Mouse (Mus musculus) heart, embryonic 13.5 days (tissue): ENCODE measurements at regions not wholly inside any gene's neighbourhood (a gene's known extent, or its start where the extent isn't known, plus 50 kb on each side); places are given as distances from the start of the nearest gene placed in this dataset.

Source experiments
- ATAC-seq: fragments of 200-750 bp; cut with Nextera tagmentation; 2 replicates; pipeline ENCODE4 v1.8.0; 2017; ENCODE audit warnings: moderate TSS enrichment; ENCODE audit not compliant: insufficient number of reproducible peaks, low FRiP score, low TSS enrichment; ENCODE audit errors: extremely low read depth
- H3K27ac ChIP-seq: fragments of 300-500 bp; sonication (generic); replicated peaks from 2 replicates; pipeline ENCODE4 v1.5.1; 2015; ENCODE audit warnings: moderate library complexity, mild to moderate bottlenecking, inconsistent platforms
- H3K27me3 ChIP-seq: fragments of 300-500 bp; sonication (generic); replicated peaks from 2 replicates; pipeline ENCODE4 v1.6.1; 2015; ENCODE audit warnings: mild to moderate bottlenecking, inconsistent platforms
- H3K36me3 ChIP-seq: fragments of 300-500 bp; sonication (generic); 2 replicates; pipeline ENCODE4 v1.6.1; 2015; ENCODE audit warnings: mild to moderate bottlenecking, inconsistent platforms
- H3K4me1 ChIP-seq: fragments of 300-500 bp; sonication (generic); 2 replicates; pipeline ENCODE4 v1.6.1; 2015; ENCODE audit warnings: inconsistent platforms
- H3K4me2 ChIP-seq: fragments of 300-500 bp; sonication (generic); 2 replicates; pipeline ENCODE4 v1.6.1; 2015; ENCODE audit warnings: inconsistent platforms, mild to moderate bottlenecking, moderate library complexity
- H3K4me3 ChIP-seq: fragments of 300-500 bp; sonication (generic); 2 replicates; pipeline ENCODE4 v1.5.1; 2015; ENCODE audit warnings: moderate library complexity, mild to moderate bottlenecking, inconsistent platforms
- H3K9ac ChIP-seq: fragments of 300-500 bp; sonication (generic); 2 replicates; pipeline ENCODE4 v1.6.1; 2015; ENCODE audit warnings: inconsistent platforms, mild to moderate bottlenecking, moderate library complexity
- H3K9me3 ChIP-seq: fragments of 300-500 bp; sonication (generic); 2 replicates; pipeline ENCODE4 v1.6.1; 2016; ENCODE audit warnings: inconsistent platforms
- WGBS: fragments of 180-500 bp; shearing (Covaris S2); methylation state at CpG from one replicate; pipeline ENCODE4 v1.1.7; 2015; ENCODE audit warnings: mixed read lengths; 5-methylcytosine and 5-hydroxymethylcytosine counted together

DNA sequence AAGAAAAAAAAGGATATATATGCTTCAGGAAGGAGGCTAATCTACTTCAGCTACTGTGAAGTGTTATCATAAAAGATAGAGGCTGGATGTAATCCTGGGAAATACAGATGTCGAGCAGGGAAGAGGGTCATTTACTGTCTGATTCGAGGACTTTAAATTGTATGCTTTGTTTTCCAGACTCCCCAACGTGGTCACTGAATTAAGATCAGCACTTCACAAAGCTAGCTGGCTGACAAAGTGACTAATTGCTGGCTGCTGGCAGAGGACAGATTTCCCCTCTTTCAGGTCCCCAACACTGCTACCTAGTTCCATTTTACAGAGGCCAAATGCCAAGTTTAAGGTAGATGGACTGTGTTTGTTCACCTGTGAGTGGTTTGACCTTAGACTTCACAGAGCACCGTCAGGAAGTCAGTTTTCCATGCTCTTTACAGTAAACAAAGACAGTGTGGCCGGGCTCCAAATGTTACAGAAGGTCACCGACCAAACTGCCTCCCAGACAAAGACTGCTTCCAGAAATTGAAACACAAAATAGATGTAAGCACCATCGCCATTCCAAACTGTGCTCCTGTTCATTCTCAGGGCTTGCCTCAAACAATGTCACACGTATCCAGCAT, 167.2 kb downstream of the Gm11361 start:
- H3K27ac ChIP-seq, result peak overlapping the region; percentile 48
- peaks cover 44% of the 10 kb centered on the region for H3K4me1 ChIP-seq
- no peak overlapping the region for H3K4me2 ChIP-seq
- H3K27me3 ChIP-seq, result no peaks in the 10 kb centered on the region
- WGBS, result 25% methylated on average over 8 of the region's 8 CpGs
- no peaks in the 10 kb centered on the region for H3K9me3 ChIP-seq
- H3K36me3 ChIP-seq, result no peaks in the 10 kb centered on the region
- no peak for ATAC-seq
- no peak overlapping the region for H3K9ac ChIP-seq
- H3K4me3 ChIP-seq, result no peak overlapping the region

DNA sequence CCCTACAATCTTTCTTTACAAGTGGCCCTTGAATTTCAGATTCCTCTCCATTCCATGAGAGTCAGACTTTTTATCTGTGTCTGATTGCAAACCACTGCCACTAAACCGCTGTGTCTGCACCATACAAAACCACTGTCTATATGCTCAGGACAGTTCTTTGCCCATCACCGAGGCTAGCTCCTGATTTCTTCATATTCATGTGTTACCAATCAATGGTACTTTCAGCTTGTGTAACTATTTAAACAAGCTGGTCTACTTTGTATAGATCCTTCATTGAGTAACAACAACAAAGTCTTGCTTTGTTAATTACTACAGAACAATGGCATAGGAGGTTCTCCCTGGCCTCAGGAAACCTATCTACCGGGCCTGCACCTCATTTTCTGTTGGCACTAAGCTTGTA, 164.0 kb downstream of the Gm11361 start:
- Histone ChIP-seq H3K4me1 (peaks cover 71% of the 10 kb centered on the region), H3K27me3 (no peaks in the 10 kb centered on the region), H3K4me2 (no peak overlapping the region), H3K4me3 (no peak overlapping the region), H3K9ac (no peak overlapping the region), H3K9me3 (no peaks in the 10 kb centered on the region), H3K36me3 (no peaks in the 10 kb centered on the region), H3K27ac (peak overlapping the region; percentile 60; the same call in 1 of the 2 replicates)
- WGBS, result 42% methylated on average over 3 of the region's 3 CpGs
- no peak for ATAC-seq

DNA sequence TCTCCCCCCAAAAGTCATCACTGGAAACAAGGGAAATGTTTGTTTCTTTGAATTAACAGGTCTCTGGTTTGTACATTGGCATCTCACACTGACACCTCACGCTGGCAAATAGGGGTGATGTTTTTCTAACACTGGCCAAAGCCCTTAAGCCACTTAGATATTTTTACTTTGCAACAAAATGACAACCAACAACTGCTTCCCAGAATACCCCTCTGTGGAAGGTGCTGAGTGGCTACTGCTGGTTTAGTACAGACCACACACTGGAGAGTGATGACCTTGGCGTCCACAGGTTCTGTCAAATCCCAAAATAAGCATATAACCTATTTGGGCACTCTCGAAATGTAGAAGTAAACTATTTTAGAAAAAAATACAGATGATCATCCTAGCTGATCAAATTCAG, 163.3 kb downstream of the Gm11361 start:
- Histone ChIP-seq H3K27me3 (no peaks in the 10 kb centered on the region), H3K4me2 (peak overlapping the region; percentile 69), H3K4me3 (no peak overlapping the region), H3K9me3 (no peaks in the 10 kb centered on the region), H3K36me3 (no peaks in the 10 kb centered on the region), H3K4me1 (peaks cover 77% of the 10 kb centered on the region), H3K9ac (no peak overlapping the region), H3K27ac (peak overlapping the region; percentile 60)
- 46% methylated on average over 3 of the region's 3 CpGs for WGBS
- no peak for ATAC-seq

DNA sequence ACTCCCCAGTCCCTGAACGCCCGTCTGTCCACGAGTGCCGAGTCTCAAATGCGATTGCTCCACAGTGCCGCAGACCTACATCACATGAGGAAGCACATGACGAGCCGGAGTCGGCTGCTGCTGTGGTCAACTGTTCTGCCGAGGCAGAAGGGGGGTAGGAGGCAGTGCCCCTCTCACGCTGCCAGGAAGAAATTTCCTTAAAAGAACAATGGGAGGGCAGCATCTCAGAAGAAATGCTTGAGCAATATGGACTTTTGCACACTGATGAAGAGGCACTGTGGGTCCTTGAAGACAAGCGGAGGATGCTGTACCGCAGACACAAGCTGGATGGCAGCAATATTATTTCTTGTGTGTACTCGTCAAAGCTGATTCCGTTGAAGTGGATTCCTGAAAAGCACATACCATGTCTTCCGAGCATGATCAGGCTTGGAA, 162.6 kb downstream of the Gm11361 start:
- H3K27me3 ChIP-seq, result no peaks in the 10 kb centered on the region
- WGBS, result 35% methylated on average over 16 of the region's 16 CpGs
- no peak for ATAC-seq
- peak overlapping the region; percentile 69 for H3K4me2 ChIP-seq
- H3K27ac ChIP-seq, result peak overlapping the region; percentile 53
- peak overlapping the region; percentile 26 for H3K4me3 ChIP-seq
- peaks cover 74% of the 10 kb centered on the region for H3K4me1 ChIP-seq
- H3K36me3 ChIP-seq, result no peaks in the 10 kb centered on the region
- H3K9me3 ChIP-seq, result no peaks in the 10 kb centered on the region
- peak overlapping the region; percentile 54 for H3K9ac ChIP-seq

DNA sequence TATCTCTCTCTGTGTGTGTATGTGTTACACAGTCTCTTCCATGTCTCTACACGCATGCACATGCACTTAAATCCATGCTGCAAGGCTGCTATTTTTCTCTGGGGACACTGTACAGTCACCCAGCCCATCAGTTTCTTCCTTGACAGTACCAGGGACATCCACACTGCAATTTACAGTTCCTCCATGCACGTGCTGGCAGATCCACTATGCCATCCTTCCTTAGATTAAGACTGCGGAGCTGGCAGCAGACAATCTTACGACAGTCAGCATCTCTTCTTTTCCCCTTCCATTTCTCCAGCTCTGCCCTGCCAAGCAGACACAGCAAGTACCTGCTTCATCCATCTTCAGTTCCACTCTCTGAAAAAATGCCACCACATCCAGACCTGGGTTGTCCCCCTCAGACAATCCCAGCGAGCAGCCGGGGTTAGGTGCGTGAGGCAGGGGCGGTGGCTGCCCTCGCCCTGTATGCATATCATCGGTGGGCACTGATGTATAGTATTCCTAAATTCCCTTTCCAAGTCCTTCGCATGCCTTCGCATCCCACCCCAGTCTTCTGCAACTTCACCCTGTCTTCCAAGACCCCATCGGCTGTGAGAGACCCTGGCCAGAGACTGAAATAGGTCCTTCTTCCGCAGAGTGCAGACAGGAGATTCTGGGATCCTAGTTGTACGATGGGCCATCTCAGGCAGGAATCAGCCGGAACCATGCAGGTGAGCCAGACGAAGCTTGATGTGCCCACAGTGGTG, 161.8 kb downstream of the Gm11361 start:
- H3K4me2 ChIP-seq, result peak overlapping the region; percentile 69
- H3K36me3 ChIP-seq, result no peaks in the 10 kb centered on the region
- H3K9ac ChIP-seq, result peak overlapping the region; percentile 54
- peaks cover 66% of the 10 kb centered on the region for H3K4me1 ChIP-seq
- H3K27me3 ChIP-seq, result no peaks in the 10 kb centered on the region
- 79% methylated on average over 17 of the region's 17 CpGs for whole genome bisulfite sequencing
- no peak for ATAC-seq
- H3K4me3 ChIP-seq, result peak overlapping the region; percentile 41
- peak overlapping the region; percentile 95 for H3K27ac ChIP-seq
- H3K9me3 ChIP-seq, result no peaks in the 10 kb centered on the region

DNA sequence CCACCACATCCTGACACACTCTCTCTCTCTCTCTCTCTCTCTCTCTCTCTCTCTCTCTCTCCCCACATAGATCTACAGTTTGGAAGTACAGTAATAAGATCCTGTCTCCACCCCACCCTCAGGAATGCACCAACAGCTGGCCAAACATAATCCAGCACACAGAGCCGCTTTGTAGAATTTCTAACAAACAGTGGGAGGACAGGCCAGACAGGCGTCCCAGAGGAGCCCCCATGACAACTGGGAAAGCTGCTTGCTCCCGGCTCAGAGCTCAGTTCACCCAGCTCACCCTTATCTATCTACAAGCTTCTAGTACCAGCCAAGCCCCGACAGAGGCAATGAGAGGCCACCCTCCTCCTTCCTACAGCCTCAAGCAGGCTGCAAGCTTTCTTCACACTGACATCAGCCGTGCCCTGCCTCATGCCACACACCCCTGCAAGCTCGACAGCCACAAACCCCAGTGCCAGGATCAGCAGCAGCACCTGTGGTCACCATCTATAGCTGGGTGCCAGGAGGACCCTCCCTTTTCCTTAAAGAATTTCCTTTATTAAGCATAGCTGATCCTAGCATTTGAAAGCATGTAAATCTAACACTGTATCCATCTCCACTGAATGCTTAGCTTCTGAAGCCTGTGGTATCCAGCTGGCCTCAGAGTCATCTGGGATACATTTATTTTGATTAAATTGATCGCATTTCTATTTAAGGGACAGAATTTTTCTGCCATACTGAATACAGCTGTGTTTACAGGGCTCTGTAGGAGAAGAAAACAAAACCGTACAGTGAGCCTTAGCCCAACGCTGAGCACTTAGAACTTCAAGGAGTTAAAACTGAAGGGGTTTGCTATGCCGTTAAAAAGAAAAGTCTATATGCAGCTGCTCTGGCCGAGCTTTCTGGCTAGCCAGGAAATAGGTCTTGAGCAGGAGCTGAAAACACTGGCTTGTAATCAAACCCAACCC, 160.9 kb downstream of the Gm11361 start:
- H3K4me1 ChIP-seq, result peaks cover 61% of the 10 kb centered on the region
- no peaks in the 10 kb centered on the region for H3K36me3 ChIP-seq
- H3K9ac ChIP-seq, result peak overlapping the region; percentile 54
- peak overlapping the region; percentile 69 for H3K4me2 ChIP-seq
- no peaks in the 10 kb centered on the region for H3K9me3 ChIP-seq
- H3K4me3 ChIP-seq, result peak overlapping the region; percentile 41
- no peaks in the 10 kb centered on the region for H3K27me3 ChIP-seq
- ATAC-seq, result peak; percentile 55; the same call in 1 of the 2 replicates
- 15% methylated on average over 11 of the region's 11 CpGs for WGBS
- peak overlapping the region; percentile 95 for H3K27ac ChIP-seq

DNA sequence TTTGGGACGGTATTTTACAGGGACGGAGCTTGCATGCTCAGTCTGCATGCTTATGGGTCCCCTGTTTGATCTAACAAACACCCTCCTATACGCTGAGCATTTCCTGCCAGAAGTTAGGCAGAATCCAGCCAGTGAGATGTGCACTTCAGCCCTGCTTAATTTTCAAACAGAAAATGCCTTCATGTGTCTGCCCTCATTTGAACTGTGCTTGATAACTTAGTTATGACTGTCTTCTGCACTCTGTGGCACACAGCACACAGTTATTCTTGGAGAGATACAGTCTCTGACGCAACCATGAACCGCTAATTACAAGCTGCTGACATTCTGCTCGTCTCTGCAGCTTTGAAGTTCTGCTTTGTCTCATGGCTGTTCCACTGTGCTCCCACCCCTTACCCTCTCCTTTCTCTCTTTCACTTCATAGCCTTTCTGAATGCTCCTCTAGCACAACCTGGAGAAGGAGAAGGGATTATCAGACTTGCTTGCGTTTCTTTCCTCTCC, 160.2 kb downstream of the Gm11361 start:
- Histone ChIP-seq H3K9ac (peak overlapping the region; percentile 54), H3K4me1 (peaks cover 61% of the 10 kb centered on the region), H3K4me2 (peak overlapping the region; percentile 69), H3K36me3 (no peaks in the 10 kb centered on the region), H3K9me3 (no peaks in the 10 kb centered on the region), H3K27ac (peak overlapping the region; percentile 95), H3K4me3 (peak overlapping the region; percentile 41), H3K27me3 (no peaks in the 10 kb centered on the region)
- ATAC-seq, result peak; percentile 73; the same call in 1 of the 2 replicates
- WGBS, result 6% methylated on average over 7 of the region's 7 CpGs

DNA sequence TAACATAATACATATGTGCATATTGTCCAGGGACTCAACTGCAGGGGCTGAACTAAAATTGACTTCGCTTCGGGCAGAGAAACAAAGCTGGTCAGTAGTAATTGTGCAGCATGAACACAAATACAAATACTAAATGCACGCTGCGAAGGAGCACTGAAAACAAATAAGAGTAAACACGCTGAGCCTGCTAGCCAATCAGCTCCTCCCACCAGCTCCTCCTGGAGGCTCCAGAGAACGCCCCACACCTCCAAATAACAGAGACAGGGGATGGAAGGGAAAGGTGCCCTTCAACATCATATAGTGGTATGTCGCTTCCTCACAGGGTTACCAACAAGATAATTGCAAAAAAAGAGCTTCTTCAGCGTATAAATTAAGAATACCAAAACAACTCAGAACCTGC, 159.6 kb downstream of the Gm11361 start:
- Histone ChIP-seq H3K9ac (no peak overlapping the region; the same call in 1 of the 2 replicates), H3K27me3 (no peaks in the 10 kb centered on the region), H3K9me3 (no peaks in the 10 kb centered on the region), H3K4me3 (peak overlapping the region; percentile 41), H3K4me1 (peaks cover 60% of the 10 kb centered on the region), H3K36me3 (no peaks in the 10 kb centered on the region), H3K27ac (peak overlapping the region; percentile 95), H3K4me2 (peak overlapping the region; percentile 69)
- 35% methylated on average over 8 of the region's 8 CpGs for WGBS
- no peak for ATAC-seq

DNA sequence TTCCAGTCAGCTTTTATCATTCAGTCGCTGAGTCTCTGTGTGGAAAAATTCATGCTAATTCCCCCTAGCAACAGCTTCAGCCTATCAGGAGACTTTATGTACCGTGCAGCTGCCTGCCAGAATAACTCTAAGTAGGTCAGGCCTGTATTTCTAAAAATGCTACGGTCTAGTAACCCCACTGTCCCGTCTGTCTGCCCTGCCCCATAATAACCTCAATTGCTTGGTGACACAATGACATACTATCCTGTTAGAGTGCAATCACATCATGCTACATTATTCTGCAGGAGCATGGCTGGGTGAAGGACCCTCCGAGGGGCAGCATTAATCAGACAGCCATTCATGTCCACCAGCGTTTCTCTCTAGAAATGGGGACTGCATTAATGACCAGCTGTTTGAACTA, 158.9 kb downstream of the Gm11361 start:
- Histone ChIP-seq H3K36me3 (no peaks in the 10 kb centered on the region), H3K9me3 (no peaks in the 10 kb centered on the region), H3K27ac (peak overlapping the region; percentile 95), H3K27me3 (no peaks in the 10 kb centered on the region), H3K4me2 (peak overlapping the region; percentile 69), H3K9ac (no peak overlapping the region), H3K4me1 (peaks cover 53% of the 10 kb centered on the region), H3K4me3 (no peak overlapping the region)
- no peak for ATAC-seq
- whole genome bisulfite sequencing, result 19% methylated on average over 6 of the region's 6 CpGs

DNA sequence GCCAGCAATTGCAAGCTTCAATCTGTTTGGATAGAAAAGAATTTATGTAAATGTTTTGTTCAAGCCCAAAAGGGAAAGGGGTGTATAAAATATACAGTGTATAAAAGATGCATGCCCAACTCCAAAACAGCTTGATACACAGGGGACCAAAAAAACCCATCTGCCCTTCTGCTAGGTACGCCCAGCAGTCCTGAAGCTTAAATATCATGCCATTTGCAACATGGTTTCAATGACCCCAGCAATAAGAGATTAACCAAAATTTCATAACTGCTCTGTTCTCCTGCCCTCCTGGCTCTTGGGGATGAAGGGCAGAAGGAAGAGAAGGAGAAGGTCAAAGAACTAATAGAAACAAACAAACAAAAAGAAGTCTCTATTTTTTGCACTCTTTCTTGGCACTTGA, 158.4 kb downstream of the Gm11361 start:
- Histone ChIP-seq H3K27me3 (no peaks in the 10 kb centered on the region), H3K36me3 (no peaks in the 10 kb centered on the region), H3K9me3 (no peaks in the 10 kb centered on the region), H3K4me1 (peaks cover 49% of the 10 kb centered on the region), H3K9ac (no peak overlapping the region), H3K4me2 (peak overlapping the region; percentile 69), H3K27ac (peak overlapping the region; percentile 95), H3K4me3 (no peak overlapping the region)
- ATAC-seq, result no peak
- WGBS, result 81% methylated on average over 1 of the region's 1 CpGs

DNA sequence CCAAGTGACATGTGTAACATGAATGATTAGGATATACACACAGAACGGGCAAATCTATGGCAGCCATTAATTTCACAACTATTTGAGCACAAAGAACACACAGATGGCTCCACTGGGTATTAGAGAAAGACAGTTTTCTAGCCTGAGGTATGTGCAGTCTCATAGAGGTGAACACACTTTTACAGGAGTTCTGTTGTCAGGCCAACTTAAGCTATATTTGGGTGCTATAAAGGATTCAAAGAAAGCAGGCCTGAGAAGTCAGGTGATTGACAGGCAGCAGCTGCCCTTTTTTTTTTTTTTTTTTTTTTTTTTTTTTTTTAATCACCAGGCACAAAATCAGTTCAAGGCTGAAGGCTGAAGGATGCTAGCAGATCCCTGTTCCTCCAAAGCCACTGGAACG, 153.0 kb downstream of the Gm11361 start:
- WGBS, result 73% methylated on average over 2 of the region's 2 CpGs
- no peaks in the 10 kb centered on the region for H3K9me3 ChIP-seq

More for the DNA sequence above, 153.0 kb downstream of the Gm11361 start:
- Histone ChIP-seq H3K4me2 (no peak overlapping the region), H3K9ac (no peak overlapping the region), H3K4me1 (peaks cover 2% of the 10 kb centered on the region), H3K36me3 (no peaks in the 10 kb centered on the region), H3K4me3 (no peak overlapping the region), H3K27ac (no peak overlapping the region), H3K27me3 (no peaks in the 10 kb centered on the region)
- ATAC-seq, result no peak
